Mouse (Mus musculus): ENCODE results near the gene Dand5. TPM values are rescaled to one million over a fixed set of nuclear protein-coding genes. Genes with fewer than 3 reads are reported as not detected.
A peak's percentile ranks its signal among the peaks of the same experiment; 100 is the strongest.

The Dand5 gene
- 1 to 10 TPM; 8.0 to 9.6 TPM for total RNA-seq (2021)
- long read RNA-seq, experiment 1, partial matches to known transcripts, result 0 of 15 reads
- long read RNA-seq, experiment 1, other reads (novel, unspliced or antisense), result 15 of 15 reads
- long read RNA-seq, experiment 2, partial matches to known transcripts, result 0 of 16 reads
- long read RNA-seq, experiment 2, other reads (novel, unspliced or antisense), result 16 of 16 reads

- no peak for DNase-seq (ENCODE audit: low spot score in 2 of 2)
- intact Hi-C loops (cut with DNase I), result no loop called here
These were observed at the start of gene Dand5 for GRCm38 (mm10) chr8:84822723-84823122. Gene Dand5 (minus strand): TSS chr8:84822823.

- DNase-seq (ENCODE audit: low spot score in 2 of 2), result peak; percentile 59
- intact Hi-C loops (cut with DNase I), result no loop called here
These were observed 49.0 kb upstream of the Dand5 start, which contains the start of gene Syce2 for GRCm38 (mm10) chr8:84871376-84872308. Gene Syce2 (plus strand): TSS chr8:84872111.

DNA sequence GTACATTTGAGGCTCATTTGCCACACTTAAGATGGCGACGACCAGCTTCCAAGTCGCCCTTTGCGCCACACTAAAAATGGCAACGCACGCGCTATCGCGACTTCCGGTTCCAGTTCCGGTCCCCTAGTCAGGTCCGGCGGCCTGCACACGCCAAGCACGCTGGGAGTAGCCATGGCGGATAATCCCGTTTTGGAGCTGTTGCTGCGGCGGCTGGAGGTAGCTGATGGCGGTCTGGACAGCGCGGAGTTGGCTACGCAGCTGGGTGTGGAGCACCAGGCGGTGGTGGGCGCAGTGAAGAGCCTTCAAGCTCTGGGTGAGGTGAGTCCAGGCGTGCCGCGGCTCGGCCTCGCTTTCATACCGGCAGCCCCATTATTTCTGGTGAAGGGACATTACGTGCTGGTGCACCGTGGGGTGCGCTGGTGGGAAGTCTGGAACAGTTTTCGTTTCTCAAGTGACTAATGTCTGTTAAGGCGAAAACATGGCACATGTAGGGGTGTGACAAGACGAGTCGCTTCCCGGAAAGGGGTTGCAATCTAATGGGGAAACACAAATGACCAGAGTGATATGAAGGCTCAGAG, 34.3 kb upstream of the Dand5 start, which contains the start of gene Farsa:
Gene Farsa, plus strand, starts transcription at position 126 of the 578 bp plus-strand sequence.
- peak; percentile 95 for DNase-seq (ENCODE audit: low spot score in 2 of 2)
- intact Hi-C loops (cut with DNase I), result no loop called here

DNA sequence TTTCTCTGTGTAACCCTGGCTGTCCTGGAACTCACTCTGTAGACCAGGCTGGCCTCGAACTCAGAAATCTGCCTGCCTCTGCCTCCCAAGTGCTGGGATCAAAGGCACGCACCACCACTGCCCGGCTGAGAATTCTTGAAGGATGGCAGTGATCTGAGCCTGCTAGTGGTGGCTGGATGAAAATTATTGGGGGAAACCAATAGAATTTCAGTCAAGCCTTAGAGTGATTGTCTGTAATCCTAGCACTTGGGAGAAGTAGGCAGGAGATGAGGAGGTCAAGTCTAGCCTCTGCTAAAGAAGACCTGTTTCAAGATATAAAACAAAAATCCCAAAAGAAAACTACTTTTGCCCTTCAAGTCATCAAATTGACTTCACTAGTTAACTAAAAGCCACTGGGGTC, 33.8 kb upstream of the Dand5 start:
- DNase-seq (ENCODE audit: low spot score in 2 of 2), result no peak
- intact Hi-C loops (cut with DNase I), result no loop called here

DNA sequence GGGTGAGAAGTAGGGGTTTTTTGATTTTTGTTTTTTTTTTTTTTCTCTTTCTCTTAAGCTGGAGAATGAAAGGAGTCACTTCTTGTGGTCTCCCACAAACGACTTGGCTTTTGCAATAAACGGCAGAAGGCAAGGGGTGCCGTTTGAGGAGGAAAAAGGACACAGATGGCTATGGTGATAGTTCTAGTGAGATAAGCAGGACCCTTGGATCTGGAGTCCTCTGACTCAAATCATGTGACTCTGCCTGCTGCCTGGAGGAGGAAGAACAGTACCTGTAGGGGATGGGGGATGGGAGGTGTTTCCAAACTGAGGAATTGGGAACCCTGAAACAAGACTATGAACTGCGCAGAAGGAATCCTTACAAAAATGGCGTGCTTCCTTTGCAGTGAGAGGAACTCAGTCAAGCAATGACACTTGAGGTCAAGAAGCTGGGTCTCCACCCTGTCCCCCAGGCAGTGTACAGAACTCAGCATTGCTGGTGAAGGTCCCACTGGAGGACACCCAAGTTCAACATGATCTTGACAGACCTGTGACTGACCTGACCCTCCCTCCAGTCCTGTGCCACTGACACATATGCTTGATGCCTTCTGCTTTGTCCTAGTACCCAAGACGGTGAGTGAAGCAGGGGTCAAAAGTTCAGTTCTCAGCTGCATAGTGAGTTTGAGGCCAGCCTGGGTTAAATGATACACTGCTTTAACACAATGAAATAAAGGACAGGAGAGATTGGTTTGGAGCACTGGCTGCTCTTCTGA, 25.2 kb upstream of the Dand5 start:
- DNase-seq (ENCODE audit: low spot score in 2 of 2), result no peak
- intact Hi-C loops (cut with DNase I), result loop anchor here (5.0 kb wide), 1 partner anchor 54 kb away; the partner anchor contains the start of gene Klf1

GRCm38 (mm10) chr8:84846722-84847572, 24.3 kb upstream of the Dand5 start, which contains the start of gene Calr:
Gene Calr (minus strand): TSS chr8:84846934.
- intact Hi-C loops (cut with DNase I), result loop anchor here (5.0 kb wide), 1 partner anchor 55 kb away; the partner anchor contains the start of gene Klf1
- peak; percentile 100 for DNase-seq (ENCODE audit: low spot score in 2 of 2)

- intact Hi-C loops (cut with DNase I), result loop anchor here (5.0 kb wide), 1 partner anchor 56 kb away; the partner anchor contains the start of gene Klf1
- no peak for DNase-seq (ENCODE audit: low spot score in 2 of 2)
These were observed 23.6 kb upstream of the Dand5 start for GRCm38 (mm10) chr8:84846094-84846721.

- peak in 1 of 2 experiments; percentile 51 for DNase-seq (ENCODE audit: low spot score in 2 of 2)
These were observed 22.9 kb upstream of the Dand5 start for GRCm38 (mm10) chr8:84845355-84846093.

DNA sequence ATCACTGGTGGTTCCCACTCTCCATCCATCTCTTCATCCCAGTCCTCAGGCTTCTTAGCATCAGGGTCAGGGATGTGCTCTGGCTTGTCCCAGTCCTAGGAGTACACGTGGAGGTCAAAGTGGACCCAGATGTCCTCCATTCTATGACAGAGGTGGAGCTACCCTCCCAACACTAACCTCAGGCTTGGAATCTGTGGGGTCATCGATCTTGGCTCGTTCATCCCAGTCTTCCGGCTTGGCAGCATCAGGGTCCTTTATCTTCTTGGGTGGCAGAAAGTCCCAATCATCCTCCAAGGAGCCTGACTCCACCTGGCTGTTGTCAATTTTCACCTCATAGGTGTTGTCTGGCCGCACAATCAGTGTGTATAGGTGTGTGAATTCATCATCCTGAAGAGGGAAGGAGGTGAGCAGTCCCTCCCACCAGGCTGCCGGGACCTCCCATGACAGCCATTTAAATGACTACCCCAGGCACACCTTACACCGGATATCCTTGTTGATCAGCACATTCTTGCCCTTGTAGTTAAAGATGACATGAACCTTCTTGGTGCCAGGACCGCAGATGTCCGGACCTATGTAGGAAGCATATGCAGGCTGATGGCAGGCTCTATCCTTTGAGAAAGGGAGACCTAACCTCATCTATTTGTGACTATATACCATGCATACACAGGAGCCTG, 21.9 kb upstream of the Dand5 start:
- DNase-seq (ENCODE audit: low spot score in 2 of 2), result no peak
- intact Hi-C loops (cut with DNase I), result loop anchor here (5.0 kb wide), 1 partner anchor 58 kb away; the partner anchor contains the start of gene Klf1

More at GRCm38 (mm10) chr8:84845355-84846093, 22.9 kb upstream of the Dand5 start:
- intact Hi-C loops (cut with DNase I), result loop anchor here (5.0 kb wide), 1 partner anchor 57 kb away; the partner anchor contains the start of gene Klf1

GRCm38 (mm10) chr8:84841514-84841913, 18.9 kb upstream of the Dand5 start:
- intact Hi-C loops (cut with DNase I), result no loop called here
- DNase-seq (ENCODE audit: low spot score in 2 of 2), result no peak

DNA sequence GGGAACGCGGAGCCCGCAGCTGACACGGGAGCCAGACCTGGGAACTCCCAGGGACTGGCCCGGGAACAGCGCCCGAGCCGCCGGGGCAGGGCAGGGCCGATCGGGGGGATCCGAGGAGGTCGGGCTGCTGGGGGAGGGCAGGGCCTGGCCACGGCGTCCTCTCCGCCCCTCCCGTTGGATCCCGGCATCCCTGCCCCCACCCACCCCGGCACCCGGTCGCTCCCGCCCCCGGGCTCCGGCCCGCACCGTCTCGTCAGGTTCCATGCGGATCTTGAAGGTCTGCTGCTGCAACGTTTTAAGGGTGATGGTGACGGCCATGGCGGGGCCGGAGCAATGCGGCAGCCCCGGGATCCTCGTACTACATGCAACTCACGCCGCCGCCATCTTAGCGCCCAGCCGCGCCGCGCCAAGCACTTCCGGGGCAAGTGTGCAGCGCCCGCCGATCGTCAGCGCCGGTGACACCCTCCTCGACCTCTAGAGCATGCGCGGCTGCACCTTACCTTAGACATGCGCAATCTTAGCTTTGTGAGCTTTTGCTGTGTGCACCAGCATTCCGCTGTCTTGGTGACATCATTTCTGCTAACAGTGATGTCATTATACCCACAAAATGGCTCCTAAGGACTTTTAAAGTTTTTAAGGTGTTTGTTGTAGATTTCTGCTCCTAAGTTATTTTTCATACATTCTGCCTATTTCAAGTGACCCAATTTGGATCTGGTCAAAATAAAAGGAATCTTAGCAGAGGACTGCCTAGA, 17.8 kb upstream of the Dand5 start, which contains the start of gene Rad23a:
Gene Rad23a, minus strand, starts transcription at position 418 of the 752 bp plus-strand sequence.
- peak; percentile 93 to 96 for DNase-seq (ENCODE audit: low spot score in 2 of 2)
- intact Hi-C loops (cut with DNase I), result no loop called here

DNA sequence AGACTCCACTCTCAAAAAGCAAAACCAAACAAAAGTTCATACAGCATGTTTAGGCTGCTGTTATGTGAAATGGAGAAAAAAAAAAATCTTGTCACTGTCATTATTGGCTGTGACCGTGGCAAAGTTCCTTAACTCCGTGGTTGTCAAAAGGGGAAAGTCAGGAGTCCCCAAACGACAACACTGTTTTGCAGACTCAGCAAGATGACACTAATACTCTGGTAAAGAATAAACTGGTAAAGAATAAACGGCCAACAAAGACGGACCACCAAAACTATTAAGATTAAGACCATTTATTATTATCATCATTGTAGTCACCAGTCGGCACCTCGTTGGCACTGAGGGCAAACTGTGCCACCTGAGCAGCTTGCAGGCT, 17.2 kb upstream of the Dand5 start:
- intact Hi-C loops (cut with DNase I), result no loop called here
- no peak for DNase-seq (ENCODE audit: low spot score in 2 of 2)

DNA sequence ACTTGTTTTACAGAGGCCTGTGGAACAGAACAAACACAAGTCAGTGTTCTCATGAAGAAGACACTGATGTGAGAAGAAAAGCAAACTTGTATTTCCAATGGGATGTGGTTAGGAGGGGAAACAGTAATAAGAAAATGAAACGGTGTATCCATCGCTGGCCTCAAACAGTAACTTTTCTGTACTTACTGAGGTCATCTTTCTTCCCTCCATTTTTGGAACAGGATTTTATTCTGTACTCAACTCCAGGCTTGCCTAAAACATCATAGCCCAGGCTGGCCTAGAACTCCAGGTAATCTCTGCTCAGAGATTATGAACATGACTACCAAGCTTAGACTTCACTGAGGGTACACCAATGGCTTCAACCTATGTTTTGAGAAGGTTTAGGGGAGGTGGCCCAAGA, 16.8 kb upstream of the Dand5 start:
- DNase-seq (ENCODE audit: low spot score in 2 of 2), result no peak
- intact Hi-C loops (cut with DNase I), result no loop called here

DNA sequence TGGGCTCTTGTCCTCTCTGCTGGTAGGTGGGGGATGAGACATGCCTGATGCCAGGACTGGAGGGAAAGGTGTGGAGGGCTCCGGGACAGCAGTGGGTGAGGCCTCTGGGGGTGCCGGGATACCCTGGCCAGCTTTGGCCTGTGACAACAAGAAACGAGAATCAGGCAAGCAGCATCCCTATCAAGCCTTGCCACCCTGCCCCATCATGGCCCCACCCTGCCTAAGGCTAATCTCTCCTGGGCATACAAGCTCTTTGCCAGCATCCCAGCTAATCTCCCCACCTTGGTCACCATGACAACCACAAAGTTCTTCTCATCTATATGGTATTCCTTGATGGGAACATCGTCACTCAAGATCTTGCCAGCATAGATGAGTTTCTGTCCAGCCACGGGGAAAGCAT, 15.9 kb upstream of the Dand5 start:
- no peak for DNase-seq (ENCODE audit: low spot score in 2 of 2)
- intact Hi-C loops (cut with DNase I), result no loop called here

DNA sequence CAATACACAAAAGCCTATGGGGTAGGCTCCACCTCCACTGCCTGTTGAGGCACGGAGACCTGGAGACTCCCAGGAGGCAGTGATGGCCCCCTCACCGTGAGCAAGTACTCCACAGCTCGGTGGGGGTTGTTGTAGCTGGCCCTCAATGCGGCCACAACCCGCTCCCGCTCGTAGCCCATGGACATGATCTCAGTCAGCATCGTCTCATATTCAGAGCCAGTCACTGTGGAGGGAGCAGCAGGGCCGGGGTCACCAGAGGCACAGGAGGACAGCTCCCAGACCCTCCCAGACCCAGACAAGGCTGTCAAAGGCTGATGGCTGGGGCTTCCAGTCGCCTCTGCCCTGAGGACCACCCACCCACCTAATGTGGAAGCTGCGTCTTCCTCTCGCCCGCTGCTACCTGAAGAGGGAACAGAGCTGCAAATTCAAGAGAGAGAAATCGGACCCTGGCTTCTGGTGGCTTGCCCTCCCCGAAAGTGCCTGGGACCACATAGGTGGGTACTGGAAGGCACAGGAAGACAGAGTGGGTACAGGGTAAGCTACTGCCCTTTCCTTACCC, 15.4 kb upstream of the Dand5 start:
- intact Hi-C loops (cut with DNase I), result no loop called here
- no peak for DNase-seq (ENCODE audit: low spot score in 2 of 2)
